Comparison of ENCODE assay signal across 15 mouse cellular contexts in the genomic region with DNA sequence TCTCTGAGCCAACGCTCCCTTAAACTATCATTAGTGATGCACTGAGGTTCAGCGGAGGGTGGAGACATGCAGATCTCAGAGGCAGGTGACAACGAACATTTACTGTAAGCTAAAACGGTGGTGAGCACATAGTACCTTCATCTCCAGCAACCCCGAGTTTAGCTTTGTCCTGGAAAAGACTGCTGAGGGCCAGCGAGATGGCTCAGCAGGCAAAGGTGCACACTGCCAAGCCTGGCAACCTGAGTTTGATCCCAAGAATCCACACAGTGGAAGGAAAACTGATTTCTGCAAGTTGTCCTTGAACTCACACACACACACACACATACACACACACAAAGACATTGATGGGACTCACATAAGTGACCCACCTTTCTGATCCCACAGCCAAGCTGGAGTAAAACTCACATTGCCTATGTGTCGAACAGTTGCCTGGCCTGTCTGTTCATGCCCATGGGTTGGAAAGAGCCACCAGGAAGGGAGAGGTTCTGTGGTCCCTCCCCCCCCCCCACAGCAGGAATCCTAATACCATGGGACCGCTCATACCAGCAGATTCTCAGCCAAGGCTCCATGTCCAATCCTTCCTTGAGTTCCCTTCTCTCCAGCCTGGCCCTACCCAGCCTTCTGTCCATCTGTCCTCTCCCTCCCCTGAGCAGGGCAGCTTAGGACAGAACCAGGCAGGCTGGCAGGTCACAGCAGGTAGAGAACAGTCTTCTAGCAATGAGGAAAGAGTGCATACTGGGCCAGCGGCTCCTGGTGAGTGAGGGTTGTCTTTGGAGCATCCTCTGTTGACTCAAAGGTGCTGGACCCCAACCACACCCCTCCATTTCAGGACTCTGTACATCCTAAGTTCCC. TPM values are rescaled to one million over a fixed set of nuclear protein-coding genes. Genes with fewer than 3 reads are reported as not detected.
DNase-seq lines count a peak whose midpoint lies in the region.
"Had no signal": no experiment of that assay in that cellular context is flagged by ENCODE, and none has a peak within 500 bp of the region (broad histone marks: within the 10 kb centered on the region; RNA-seq: fewer than 3 reads in every experiment).

No protein-coding gene starts in this region.

- intact Hi-C loops in left cerebral cortex, postnatal 25 days (cut with DNase I): no loop called here

- peak; percentile 74 for DNase-seq in cerebellum, adult 11 months
- peak; percentile 77 to 90 for DNase-seq in cerebellum, adult 18-20 months
- peak; percentile 78 for DNase-seq in cerebellum, postnatal 25 days
- peak; percentile 44 for DNase-seq in urinary bladder, postnatal 25 days (ENCODE audit: low spot score)
- no peak for DNase-seq in lung, postnatal 10 days
- no peak for DNase-seq in Muller cell, postnatal 12 days (ENCODE audit: inconsistent ontology term)
- no peak for DNase-seq in left cerebral cortex, postnatal 25 days (ENCODE audit: low spot score in 2 of 2)
- DNase-seq: adrenal gland, postnatal 10 days; gastrocnemius, postnatal 10 days; heart, adult 11 months; heart, postnatal 10 days; kidney, adult 9 months; kidney, postnatal 14 days; thymus, postnatal 14 days had no signal

RNA-seq across cellular contexts. Expression of a gene that starts 8.6 kb away (rescaled TPM):
- total RNA-seq in left cerebral cortex, postnatal 25 days (2021): under 1 TPM; 0.28 to 0.32 TPM
- total RNA-seq: liver, adult 2 months had no signal

Comparison
In these comparisons a context has a peak if more than half of its experiments do, and no peak if none do; other contexts are left out.
1. DNase-seq: peak in cerebellum, adult 11 months (single experiment), cerebellum, adult 18-20 months (2 of 2), cerebellum, postnatal 25 days (2 of 2) and urinary bladder, postnatal 25 days (single experiment); none in lung, postnatal 10 days (single experiment), Muller cell, postnatal 12 days (single experiment) and left cerebral cortex, postnatal 25 days (0 of 2).